Mouse (Mus musculus): ENCODE measurements at regions not wholly inside any gene's neighbourhood (a gene's known extent, or its start where the extent isn't known, plus 50 kb on each side); places are given as distances from the start of the nearest gene placed in this dataset.
A peak's percentile ranks its signal among the peaks of the same experiment; 100 is the strongest.

DNA sequence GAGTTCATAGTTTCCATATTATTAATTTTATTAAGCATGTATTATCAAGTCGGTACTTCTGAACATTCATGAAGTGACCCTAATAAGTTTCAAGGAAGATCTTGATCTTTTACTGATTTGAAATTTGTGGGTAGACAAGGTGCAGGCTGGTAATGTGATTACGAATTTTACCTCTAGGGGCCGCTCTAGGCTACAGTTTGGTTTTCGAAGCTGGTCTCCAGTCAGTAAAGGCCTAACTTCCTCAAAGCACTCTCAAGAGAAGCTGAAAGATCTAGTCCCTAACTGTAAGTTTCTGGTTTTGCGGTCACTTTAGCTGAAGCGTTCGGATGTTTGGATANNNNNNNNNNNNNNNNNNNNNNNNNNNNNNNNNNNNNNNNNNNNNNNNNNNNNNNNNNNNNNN, 408.1 kb upstream of the Frg1 start:
- H3K27me3 ChIP-seq (ENCODE audit: insufficient read depth, low read length): no peaks in the 10 kb centered on the region
- 27% methylated on average over 7 of the region's 7 CpGs for WGBS
- no peaks in the 10 kb centered on the region for H3K36me3 ChIP-seq (ENCODE audit: insufficient read depth, low read length)
- no peaks in the 10 kb centered on the region for H3K9me3 ChIP-seq (ENCODE audit: low read length)
- H3K27ac ChIP-seq: no peak overlapping the region
- DNase-seq (ENCODE audit: low spot score): peak; percentile 79
- H3K4me3 ChIP-seq (ENCODE audit: low read length): no peak overlapping the region
- no peak overlapping the region for H3K9ac ChIP-seq (replicated peaks; ENCODE audit: low read length)
- peak; percentile 78 for TF ChIP-seq CTCF (IDR thresholded peaks at IDR 0.05; ENCODE audit: low read depth)
- no peak for ATAC-seq
- H3K4me1 ChIP-seq (ENCODE audit: insufficient read depth, low read length): no peaks in the 10 kb centered on the region
- H3K4me2 ChIP-seq (ENCODE audit: low read depth, low read length): no peak overlapping the region

DNA sequence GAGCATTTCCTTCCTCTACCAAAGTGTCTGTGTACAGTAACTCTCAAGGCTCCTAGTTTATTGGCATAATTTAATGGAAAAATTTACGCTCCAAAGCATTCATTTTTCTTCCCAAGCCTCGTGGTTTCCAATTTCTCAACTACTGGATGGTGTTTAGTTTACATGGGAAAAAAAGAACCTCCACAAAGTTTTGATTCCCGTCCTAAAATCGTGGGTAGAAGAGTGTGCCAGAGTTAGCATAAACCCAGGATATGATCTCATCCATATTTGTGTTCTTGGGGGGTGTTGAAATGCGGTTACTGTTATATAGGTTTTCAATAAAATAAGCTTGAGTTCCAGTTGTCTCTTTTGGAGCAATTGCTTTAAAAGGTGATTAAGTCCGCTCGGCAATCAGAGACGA, 406.2 kb upstream of the Frg1 start:
- Histone ChIP-seq H3K9ac (replicated peaks; ENCODE audit: low read length) (no peak overlapping the region), H3K27me3 (ENCODE audit: insufficient read depth, low read length) (no peaks in the 10 kb centered on the region), H3K9me3 (ENCODE audit: low read length) (no peaks in the 10 kb centered on the region), H3K4me1 (ENCODE audit: insufficient read depth, low read length) (no peaks in the 10 kb centered on the region), H3K27ac (no peak overlapping the region), H3K4me3 (ENCODE audit: low read length) (no peak overlapping the region), H3K36me3 (ENCODE audit: insufficient read depth, low read length) (no peaks in the 10 kb centered on the region), H3K4me2 (ENCODE audit: low read depth, low read length) (no peak overlapping the region)
- DNase-seq (ENCODE audit: low spot score) (no peak), ATAC-seq (no peak)
- TF ChIP-seq CTCF (IDR thresholded peaks at IDR 0.05; ENCODE audit: low read depth): no peak
- WGBS: 84% methylated on average over 8 of the region's 8 CpGs

GRCm38 (mm10) chr8:41821676-41822075, 404.8 kb upstream of the Frg1 start:
- H3K27ac ChIP-seq: no peak overlapping the region
- H3K4me2 ChIP-seq (ENCODE audit: low read depth, low read length): no peak overlapping the region
- H3K9me3 ChIP-seq (ENCODE audit: low read length): no peaks in the 10 kb centered on the region
- H3K27me3 ChIP-seq (ENCODE audit: insufficient read depth, low read length): no peaks in the 10 kb centered on the region
- no peaks in the 10 kb centered on the region for H3K36me3 ChIP-seq (ENCODE audit: insufficient read depth, low read length)
- H3K4me3 ChIP-seq (ENCODE audit: low read length): no peak overlapping the region
- no peaks in the 10 kb centered on the region for H3K4me1 ChIP-seq (ENCODE audit: insufficient read depth, low read length)
- no peak for TF ChIP-seq CTCF (IDR thresholded peaks at IDR 0.05; ENCODE audit: low read depth)
- H3K9ac ChIP-seq (replicated peaks; ENCODE audit: low read length): no peak overlapping the region
- DNase-seq (ENCODE audit: low spot score) (no peak), ATAC-seq (no peak)
- WGBS: 95% methylated on average over 5 of the region's 5 CpGs

DNA sequence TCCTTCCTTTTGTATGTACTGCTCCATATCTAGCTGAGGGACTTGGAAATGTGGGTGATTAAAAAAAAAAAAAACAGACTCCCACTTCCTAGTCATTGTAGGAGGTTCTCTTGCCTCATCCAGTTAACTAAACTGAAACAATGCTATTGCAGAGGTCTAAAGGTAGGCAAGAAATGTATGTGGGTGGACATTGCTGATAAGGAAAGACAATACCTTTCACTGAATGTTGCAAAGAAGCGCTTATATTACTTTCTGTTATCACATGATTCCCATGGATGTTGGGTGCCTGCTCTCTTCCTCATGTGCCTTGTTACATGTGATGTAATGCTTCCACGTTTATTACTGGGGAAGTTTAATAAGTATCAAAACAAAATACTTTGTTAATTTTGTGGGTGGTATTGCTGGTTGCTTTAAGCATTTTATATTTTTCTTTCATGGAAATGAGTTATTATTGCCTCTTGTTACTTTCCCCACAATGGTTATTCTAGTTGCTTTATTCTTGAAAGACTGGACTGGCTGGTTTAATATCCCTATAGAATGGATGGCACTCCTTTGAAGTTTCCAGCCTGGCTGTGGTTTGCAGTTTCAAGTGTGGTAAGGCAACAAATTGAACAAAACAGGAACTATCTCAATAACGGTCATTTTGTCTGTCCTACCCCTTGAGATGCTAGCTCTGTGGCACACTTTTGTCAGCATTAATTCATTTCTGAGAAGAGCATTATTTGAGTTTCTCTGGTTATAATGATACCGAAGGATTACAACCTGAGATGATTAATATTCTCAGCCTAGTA, 403.9 kb upstream of the Frg1 start:
- 89% methylated on average over 4 of the region's 4 CpGs for WGBS
- Histone ChIP-seq H3K36me3 (ENCODE audit: insufficient read depth, low read length) (no peaks in the 10 kb centered on the region), H3K4me2 (ENCODE audit: low read depth, low read length) (no peak overlapping the region), H3K9ac (replicated peaks; ENCODE audit: low read length) (no peak overlapping the region), H3K27ac (no peak overlapping the region), H3K9me3 (ENCODE audit: low read length) (no peaks in the 10 kb centered on the region), H3K27me3 (ENCODE audit: insufficient read depth, low read length) (no peaks in the 10 kb centered on the region), H3K4me1 (ENCODE audit: insufficient read depth, low read length) (no peaks in the 10 kb centered on the region), H3K4me3 (ENCODE audit: low read length) (no peak overlapping the region)
- no peak for ATAC-seq
- no peak for TF ChIP-seq CTCF (IDR thresholded peaks at IDR 0.05; ENCODE audit: low read depth)
- no peak for DNase-seq (ENCODE audit: low spot score)

DNA sequence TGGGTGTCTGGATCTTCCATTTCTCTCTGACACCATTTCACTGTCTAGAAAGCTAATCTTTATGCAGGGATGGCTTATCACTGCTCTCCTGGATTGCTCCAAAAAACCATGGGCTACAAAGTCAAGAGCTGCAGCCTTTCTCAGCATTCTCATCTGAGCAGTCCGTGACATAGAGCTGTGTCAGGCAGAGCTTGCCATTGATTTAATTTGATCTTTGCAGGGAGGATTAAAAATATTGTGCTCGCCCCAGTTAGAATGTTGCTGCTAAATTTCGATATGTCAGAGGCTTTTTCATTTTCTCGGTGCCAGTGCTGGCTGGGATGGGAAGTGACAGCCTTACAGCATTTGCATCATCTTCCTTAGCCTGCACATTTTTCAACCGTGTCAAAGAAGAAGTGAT, 401.7 kb upstream of the Frg1 start:
- no peaks in the 10 kb centered on the region for H3K36me3 ChIP-seq (ENCODE audit: insufficient read depth, low read length)
- H3K4me1 ChIP-seq (ENCODE audit: insufficient read depth, low read length): no peaks in the 10 kb centered on the region
- WGBS: 62% methylated on average over 5 of the region's 5 CpGs
- no peak for TF ChIP-seq CTCF (IDR thresholded peaks at IDR 0.05; ENCODE audit: low read depth)
- ATAC-seq: no peak
- peak; percentile 5 for DNase-seq (ENCODE audit: low spot score)
- H3K27me3 ChIP-seq (ENCODE audit: insufficient read depth, low read length): no peaks in the 10 kb centered on the region
- no peaks in the 10 kb centered on the region for H3K9me3 ChIP-seq (ENCODE audit: low read length)
- no peak overlapping the region for H3K9ac ChIP-seq (replicated peaks; ENCODE audit: low read length)
- no peak overlapping the region for H3K27ac ChIP-seq
- H3K4me3 ChIP-seq (ENCODE audit: low read length): no peak overlapping the region
- no peak overlapping the region for H3K4me2 ChIP-seq (ENCODE audit: low read depth, low read length)

DNA sequence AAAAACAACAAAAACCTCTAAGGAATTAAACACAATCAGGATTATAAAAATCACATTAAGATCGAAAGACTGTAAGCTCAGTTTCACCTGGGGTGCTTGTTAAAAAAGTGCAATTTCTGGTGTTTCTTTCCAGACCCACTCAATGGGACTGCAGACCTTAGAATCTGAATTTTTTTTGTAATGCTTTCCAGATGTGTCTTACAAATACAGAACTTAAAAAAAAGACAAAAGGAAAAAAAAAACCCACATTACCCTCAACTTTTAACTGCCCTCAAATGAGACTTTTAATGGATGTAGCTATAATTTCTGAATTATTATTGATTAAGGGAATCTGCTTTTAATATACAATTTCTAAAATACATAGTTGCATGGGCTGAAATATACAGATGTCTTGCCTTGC, 401.2 kb upstream of the Frg1 start:
- Histone ChIP-seq H3K27me3 (ENCODE audit: insufficient read depth, low read length) (no peaks in the 10 kb centered on the region), H3K27ac (no peak overlapping the region), H3K4me2 (ENCODE audit: low read depth, low read length) (no peak overlapping the region), H3K9ac (replicated peaks; ENCODE audit: low read length) (no peak overlapping the region), H3K9me3 (ENCODE audit: low read length) (no peaks in the 10 kb centered on the region), H3K36me3 (ENCODE audit: insufficient read depth, low read length) (no peaks in the 10 kb centered on the region), H3K4me1 (ENCODE audit: insufficient read depth, low read length) (no peaks in the 10 kb centered on the region), H3K4me3 (ENCODE audit: low read length) (no peak overlapping the region)
- 92% methylated on average over 1 of the region's 1 CpGs for WGBS
- ATAC-seq (no peak), DNase-seq (ENCODE audit: low spot score) (no peak)
- no peak for TF ChIP-seq CTCF (IDR thresholded peaks at IDR 0.05; ENCODE audit: low read depth)

DNA sequence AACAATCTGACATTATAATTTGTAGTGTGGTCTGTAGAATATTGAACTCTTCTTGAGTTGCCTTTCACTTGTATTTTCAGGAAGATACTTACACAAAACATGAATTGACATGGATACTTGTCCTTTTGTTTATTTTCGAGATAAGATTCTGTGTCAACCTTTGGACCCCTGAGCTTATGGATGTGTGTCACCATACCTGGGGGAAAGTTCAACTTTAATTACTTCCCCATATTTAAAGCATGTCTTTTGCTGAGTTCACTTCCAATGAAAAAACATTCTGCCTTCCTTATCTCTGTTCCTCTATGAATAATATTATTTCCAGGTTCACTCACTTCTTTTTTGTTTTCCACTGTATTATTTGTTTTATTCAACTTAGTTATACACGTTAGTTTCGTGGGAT, 398.4 kb upstream of the Frg1 start:
- no peaks in the 10 kb centered on the region for H3K27me3 ChIP-seq (ENCODE audit: insufficient read depth, low read length)
- no peaks in the 10 kb centered on the region for H3K36me3 ChIP-seq (ENCODE audit: insufficient read depth, low read length)
- no peak for ATAC-seq
- no peak overlapping the region for H3K27ac ChIP-seq
- no peak overlapping the region for H3K4me2 ChIP-seq (ENCODE audit: low read depth, low read length)
- H3K4me3 ChIP-seq (ENCODE audit: low read length): no peak overlapping the region
- H3K9me3 ChIP-seq (ENCODE audit: low read length): no peaks in the 10 kb centered on the region
- DNase-seq (ENCODE audit: low spot score): no peak
- 84% methylated on average over 3 of the region's 3 CpGs for WGBS
- H3K9ac ChIP-seq (replicated peaks; ENCODE audit: low read length): no peak overlapping the region
- no peak for TF ChIP-seq CTCF (IDR thresholded peaks at IDR 0.05; ENCODE audit: low read depth)
- H3K4me1 ChIP-seq (ENCODE audit: insufficient read depth, low read length): no peaks in the 10 kb centered on the region

Data from hindbrain, postnatal 0 days (tissue).